Mouse (Mus musculus) cerebellum, adult 2 months (tissue): ENCODE measurements at regions not wholly inside any gene's neighbourhood (a gene's known extent, or its start where the extent isn't known, plus 50 kb on each side); places are given as distances from the start of the nearest gene placed in this dataset.

ENCODE experiments used
- CTCF ChIP-seq: fragments of 200-500 bp; IDR thresholded peaks from 2 replicates; pipeline ENCODE4 v1.5.1; 2011; ENCODE audit warnings: low read depth, mild to moderate bottlenecking, control low read depth, low read length, moderate library complexity, borderline replicate concordance; ENCODE audit not compliant: insufficient read depth
- POLR2A ChIP-seq: fragments of 200-500 bp; IDR thresholded peaks from 2 replicates; pipeline ENCODE4 v1.6.1; 2011; ENCODE audit warnings: low read length, control low read depth, borderline replicate concordance; ENCODE audit not compliant: insufficient read depth

- TF ChIP-seq CTCF (no peak), POLR2A (no peak)
These were observed 137.8 kb upstream of the Gm4301 start for GRCm38 (mm10) chr10:100197673-100198072.
